Mouse (Mus musculus): ENCODE measurements around the gene Ubqln1.

Gene Ubqln1

GRCm38 (mm10) chr13:58201908-58202307 lies 13.5 kb downstream of the Ubqln1 start:
- no peak for DNase-seq (ENCODE audit: low read depth in 1 of 2, low spot score in 2 of 2)

GRCm38 (mm10) chr13:58201343-58201742 lies 14.1 kb downstream of the Ubqln1 start:
- DNase-seq (ENCODE audit: low read depth in 1 of 2, low spot score in 2 of 2) = no peak

- no peak for DNase-seq (ENCODE audit: low read depth in 1 of 2, low spot score in 2 of 2)
These were observed 17.3 kb downstream of the Ubqln1 start for GRCm38 (mm10) chr13:58197981-58198640.

GRCm38 (mm10) chr13:58197211-58197610 lies 18.2 kb downstream of the Ubqln1 start:
- DNase-seq (ENCODE audit: low read depth in 1 of 2, low spot score in 2 of 2) = no peak

GRCm38 (mm10) chr13:58194908-58195307 lies 20.5 kb downstream of the Ubqln1 start:
- no peak for DNase-seq (ENCODE audit: low read depth in 1 of 2, low spot score in 2 of 2)

GRCm38 (mm10) chr13:58193221-58193620 lies 22.2 kb downstream of the Ubqln1 start:
- no peak for DNase-seq (ENCODE audit: low read depth in 1 of 2, low spot score in 2 of 2)

GRCm38 (mm10) chr13:58192146-58192545 lies 23.3 kb downstream of the Ubqln1 start:
- DNase-seq (ENCODE audit: low read depth in 1 of 2, low spot score in 2 of 2) = no peak

GRCm38 (mm10) chr13:58191516-58191915 lies 23.9 kb downstream of the Ubqln1 start:
- DNase-seq (ENCODE audit: low read depth in 1 of 2, low spot score in 2 of 2) = no peak

GRCm38 (mm10) chr13:58189473-58189872 lies 26.0 kb downstream of the Ubqln1 start:
- DNase-seq (ENCODE audit: low read depth in 1 of 2, low spot score in 2 of 2) = no peak

- peak; percentile 57 to 78 for DNase-seq (ENCODE audit: low read depth in 1 of 2, low spot score in 2 of 2)
These were observed 27.0 kb downstream of the Ubqln1 start for GRCm38 (mm10) chr13:58188412-58188811.

- no peak for DNase-seq (ENCODE audit: low read depth in 1 of 2, low spot score in 2 of 2)
These were observed 27.7 kb downstream of the Ubqln1 start for GRCm38 (mm10) chr13:58187751-58188150.

- DNase-seq (ENCODE audit: low read depth in 1 of 2, low spot score in 2 of 2) = no peak
These were observed 29.2 kb downstream of the Ubqln1 start for GRCm38 (mm10) chr13:58186281-58186680.

- DNase-seq (ENCODE audit: low read depth in 1 of 2, low spot score in 2 of 2) = no peak
These were observed 31.3 kb downstream of the Ubqln1 start for GRCm38 (mm10) chr13:58184111-58184510.

- no peak for DNase-seq (ENCODE audit: low read depth in 1 of 2, low spot score in 2 of 2)
These were observed 33.6 kb downstream of the Ubqln1 start for GRCm38 (mm10) chr13:58181607-58182551.

- DNase-seq (ENCODE audit: low read depth in 1 of 2, low spot score in 2 of 2) = peak; percentile 100
These were observed 37.8 kb downstream of the Ubqln1 start for GRCm38 (mm10) chr13:58177511-58178208.

- DNase-seq (ENCODE audit: low read depth in 1 of 2, low spot score in 2 of 2) = no peak
These were observed 39.3 kb downstream of the Ubqln1 start for GRCm38 (mm10) chr13:58176105-58176504.

GRCm38 (mm10) chr13:58168119-58168518 lies 47.3 kb downstream of the Ubqln1 start:
- no peak for DNase-seq (ENCODE audit: low read depth in 1 of 2, low spot score in 2 of 2)

GRCm38 (mm10) chr13:58163343-58163742 lies 52.1 kb downstream of the Ubqln1 start:
- DNase-seq (ENCODE audit: low read depth in 1 of 2, low spot score in 2 of 2) = no peak

GRCm38 (mm10) chr13:58160761-58161160 lies 54.7 kb downstream of the Ubqln1 start:
- no peak for DNase-seq (ENCODE audit: low read depth in 1 of 2, low spot score in 2 of 2)

- peak; percentile 67 to 80 for DNase-seq (ENCODE audit: low read depth in 1 of 2, low spot score in 2 of 2)
These were observed 57.1 kb downstream of the Ubqln1 start for GRCm38 (mm10) chr13:58158099-58158912.

Data from monocyte, adult 2 months (primary cell).